Mouse (Mus musculus) E14TG2a.4 (cell line): ENCODE measurements around the gene Cd82.

ENCODE experiments used
- CTCF ChIP-seq: conservative IDR thresholded peaks from 2 replicates; pipeline ENCODE4 v1.5.1; 2014; ENCODE audit warnings: low read length
- NANOG ChIP-seq: IDR thresholded peaks from 2 replicates; pipeline ENCODE4 v1.6.1; 2014; ENCODE audit warnings: borderline replicate concordance, low read length, mixed read lengths
- POU5F1 ChIP-seq: IDR thresholded peaks from 2 replicates; pipeline ENCODE4 v1.6.1; 2014; ENCODE audit warnings: low read length, borderline replicate concordance

DNA sequence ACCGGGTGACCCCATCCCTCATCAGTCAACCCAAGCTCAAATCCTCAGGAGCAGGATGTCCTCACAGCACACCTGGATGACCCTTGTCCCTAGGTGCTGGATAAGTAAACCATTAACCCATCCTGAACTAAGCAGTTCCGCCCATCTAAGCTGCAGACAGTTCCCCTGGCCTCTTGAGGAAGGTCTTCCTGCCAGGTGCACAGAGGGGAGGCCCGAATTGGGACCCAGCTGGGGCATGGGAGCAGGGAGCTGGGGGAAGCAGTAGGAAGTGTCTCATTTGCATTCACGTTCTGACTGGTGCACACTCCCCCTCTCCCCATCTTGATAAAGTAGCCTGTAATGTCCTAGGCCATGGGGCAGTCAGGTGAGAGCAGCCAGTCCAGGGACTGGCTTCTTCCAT, 50.8 kb downstream of the Cd82 start:
- TF ChIP-seq CTCF (no peak), POU5F1 (no peak), NANOG (no peak)
